Mouse (Mus musculus): ENCODE measurements around the gene Car6. TPM values are rescaled to one million over a fixed set of nuclear protein-coding genes. Genes with fewer than 3 reads are reported as not detected.

Car6 gene
- polyA plus RNA-seq, 1 experiment from 2014 or later = not detected

- WGBS = 87% methylated on average over 7 of the region's 7 CpGs
- no peak for ATAC-seq
- H3K4me2 ChIP-seq (ENCODE audit: low read length) = no peak overlapping the region
These were observed 63.6 kb downstream of the Car6 start for GRCm38 (mm10) chr4:150137368-150138083.

More at GRCm38 (mm10) chr4:150137368-150138083, 63.6 kb downstream of the Car6 start:
- no peaks in the 10 kb centered on the region for H3K4me1 ChIP-seq (replicated peaks; ENCODE audit: control insufficient read depth, insufficient read depth, low read length)
- no peaks in the 10 kb centered on the region for H3K36me3 ChIP-seq (ENCODE audit: control insufficient read depth, insufficient read depth)
- no peaks in the 10 kb centered on the region for H3K9me3 ChIP-seq (ENCODE audit: control insufficient read depth, low read length)
- H3K27ac ChIP-seq (ENCODE audit: low read length) = no peak overlapping the region
- H3K9ac ChIP-seq (replicated peaks; ENCODE audit: low read depth, low read length) = no peak overlapping the region
- no peaks in the 10 kb centered on the region for H3K27me3 ChIP-seq (replicated peaks; ENCODE audit: control insufficient read depth, insufficient read depth, low read length)
- H3K4me3 ChIP-seq (replicated peaks; ENCODE audit: low read length) = no peak overlapping the region

Other genes starting within 250 kb of the Car6 start
- gene Spsb1, start 246.3 kb downstream of the Car6 start, polyA plus RNA-seq (2015; fragmentation: Nextera tagmentation; extraction: Ambion mirVana) = 5.8 and 7.0 TPM in 2 replicates
- 2.1 TPM in 2 replicates for gene H6pd, start 192.3 kb downstream of the Car6 start, polyA plus RNA-seq (2015; fragmentation: Nextera tagmentation; extraction: Ambion mirVana)
- 0.14 and 0.25 TPM in 2 replicates for gene Gpr157, start 114.0 kb downstream of the Car6 start, polyA plus RNA-seq (2015; fragmentation: Nextera tagmentation; extraction: Ambion mirVana)
- 2.6 and 2.7 TPM in 2 replicates for gene Slc2a5, start 82.0 kb downstream of the Car6 start, polyA plus RNA-seq (2015; fragmentation: Nextera tagmentation; extraction: Ambion mirVana)
- gene Slc2a7, start 52.4 kb downstream of the Car6 start, polyA plus RNA-seq (2015; fragmentation: Nextera tagmentation; extraction: Ambion mirVana) = not detected in 2 replicates
- gene Eno1, start 35.4 kb upstream of the Car6 start, polyA plus RNA-seq (2015; fragmentation: Nextera tagmentation; extraction: Ambion mirVana) = 979 and 980 TPM in 2 replicates
- gene Rere, start 80.3 kb upstream of the Car6 start, polyA plus RNA-seq (2015; fragmentation: Nextera tagmentation; extraction: Ambion mirVana) = 25.2 and 34.5 TPM in 2 replicates